Mouse (Mus musculus) embryo, embryonic 11 days (tissue): ENCODE results near the gene Gpr182.

Experiments used
- DNase-seq: peaks from one replicate; pipeline ENCODE4 v3.0.0-alpha.2; 2015

The Gpr182 gene

GRCm38 (mm10) chr10:127738151-127738882, 13.2 kb downstream of the Gpr182 start:
- DNase-seq = peak; percentile 49

GRCm38 (mm10) chr10:127737552-127737951, 14.0 kb downstream of the Gpr182 start:
- no peak for DNase-seq

GRCm38 (mm10) chr10:127736916-127737315, 14.6 kb downstream of the Gpr182 start:
- DNase-seq = no peak

- DNase-seq = no peak
Observed at GRCm38 (mm10) chr10:127736266-127736665, 15.3 kb downstream of the Gpr182 start.

GRCm38 (mm10) chr10:127734434-127734833, 17.1 kb downstream of the Gpr182 start:
- DNase-seq = peak; percentile 45

GRCm38 (mm10) chr10:127731397-127731796, 20.1 kb downstream of the Gpr182 start:
- DNase-seq = no peak

GRCm38 (mm10) chr10:127730933-127731310, 20.6 kb downstream of the Gpr182 start:
- no peak for DNase-seq

- DNase-seq = no peak
Observed at GRCm38 (mm10) chr10:127730285-127730932, 21.1 kb downstream of the Gpr182 start.

- no peak for DNase-seq
Observed at GRCm38 (mm10) chr10:127728437-127728836, 23.1 kb downstream of the Gpr182 start.

DNA sequence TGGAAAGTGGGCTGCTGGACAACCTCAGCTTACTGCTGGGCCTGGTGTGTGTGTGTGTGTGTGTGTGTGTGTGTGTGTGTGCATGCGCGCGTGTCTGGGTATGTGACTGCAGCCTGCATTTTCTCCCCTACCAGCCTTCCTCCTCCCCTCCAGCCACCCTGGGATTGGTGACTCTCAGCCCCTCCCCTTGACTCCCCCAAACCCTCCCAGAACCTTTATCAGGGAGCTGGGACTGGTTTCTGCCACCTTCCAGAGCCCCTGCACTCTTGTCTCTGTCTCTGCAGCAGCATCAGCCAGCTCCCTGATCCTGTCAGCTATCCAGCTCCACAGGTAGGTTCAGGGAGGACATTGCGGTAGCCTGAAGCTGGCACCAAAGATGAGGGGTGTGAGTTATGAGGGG, 26.4 kb downstream of the Gpr182 start:
- no peak for DNase-seq

- no peak for DNase-seq
Observed at GRCm38 (mm10) chr10:127724178-127724577, 27.4 kb downstream of the Gpr182 start, which contains the start of gene Tac2. Gene Tac2, plus strand, starts transcription at chr10:127724478.

DNA sequence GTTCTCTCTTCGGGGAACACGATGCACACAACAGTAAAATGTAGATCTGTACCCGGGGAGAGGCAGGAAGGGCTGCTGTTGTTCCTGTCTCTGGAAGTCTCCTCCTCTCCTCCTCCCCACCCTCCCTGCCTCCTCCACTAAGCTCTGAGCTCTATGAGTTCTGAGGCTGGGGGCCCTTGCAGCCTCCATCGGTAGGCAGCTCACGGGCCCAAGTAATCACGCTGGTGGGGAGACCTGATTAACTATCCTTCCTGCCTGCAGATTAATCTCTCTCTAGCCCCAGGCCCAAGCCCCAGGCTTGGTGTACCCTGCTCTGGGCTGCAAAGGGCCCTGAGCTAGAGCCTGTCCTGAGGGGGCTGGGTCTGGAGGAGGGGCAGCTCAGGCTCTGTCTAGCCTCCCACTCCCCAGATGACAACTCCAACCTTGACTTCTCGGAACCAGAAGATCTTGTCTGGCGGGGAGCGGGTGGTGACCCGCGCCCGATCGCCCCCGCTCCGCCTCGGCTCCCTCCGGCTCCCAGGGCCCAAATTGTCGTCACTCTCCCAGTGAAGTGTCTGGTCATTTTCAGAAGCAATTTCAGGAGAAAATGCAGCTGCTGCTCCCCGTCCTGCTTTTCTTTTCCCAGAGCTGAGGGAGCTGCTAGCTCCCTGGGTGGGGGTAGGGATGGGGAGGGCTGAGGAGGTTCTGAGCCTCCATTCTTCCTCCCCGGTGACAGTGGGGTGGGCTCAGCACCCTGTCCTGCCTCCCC, 29.7 kb downstream of the Gpr182 start:
- no peak for DNase-seq

- DNase-seq = no peak
Observed at GRCm38 (mm10) chr10:127712736-127713135, 38.8 kb downstream of the Gpr182 start.

GRCm38 (mm10) chr10:127710331-127710730, 41.2 kb downstream of the Gpr182 start:
- no peak for DNase-seq

DNA sequence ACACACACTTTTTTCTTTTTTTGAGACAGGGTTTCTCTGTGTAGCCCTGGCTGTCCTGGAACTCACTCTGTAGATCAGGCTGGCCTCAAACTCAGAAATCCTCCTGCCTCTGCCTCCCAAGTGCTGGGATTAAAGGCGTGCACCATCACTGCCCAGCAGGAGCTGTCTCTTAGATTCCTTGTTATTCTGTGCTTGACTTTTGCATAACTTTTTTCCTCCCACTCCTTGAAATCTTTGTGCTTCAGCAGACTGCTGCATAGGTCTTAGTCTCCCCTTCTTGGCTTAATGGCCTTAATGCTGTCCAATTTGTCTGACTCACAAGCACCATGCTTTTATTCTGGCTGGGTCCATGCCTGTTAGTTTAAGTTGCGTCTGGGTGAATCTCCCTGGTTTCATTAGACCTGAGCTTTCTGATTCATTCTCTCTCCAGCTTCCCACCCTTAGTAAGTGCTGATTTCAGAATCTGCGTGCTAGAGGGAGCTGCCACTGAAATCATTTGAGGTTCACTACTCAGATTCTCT, 42.6 kb downstream of the Gpr182 start:
- no peak for DNase-seq

DNA sequence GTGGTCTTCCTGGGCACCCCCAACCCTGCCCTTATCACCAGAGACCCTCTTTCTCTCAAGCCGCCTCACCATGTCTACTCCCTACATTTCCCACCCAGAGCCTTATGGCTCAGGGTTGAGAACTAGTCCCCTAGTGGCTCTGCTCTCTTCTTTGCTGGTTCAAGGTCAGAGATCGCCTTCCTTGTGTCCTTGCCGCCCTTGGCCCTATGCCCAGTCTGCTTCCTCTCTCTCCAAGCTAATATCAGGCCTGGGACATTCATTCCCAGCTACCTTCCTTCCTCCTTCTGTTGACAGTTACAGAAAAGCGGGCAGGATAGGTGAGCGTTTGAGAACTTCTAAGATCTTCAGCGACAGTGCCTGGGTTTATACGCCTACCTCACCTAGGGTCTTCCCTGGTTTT, 43.8 kb downstream of the Gpr182 start:
- no peak for DNase-seq

DNA sequence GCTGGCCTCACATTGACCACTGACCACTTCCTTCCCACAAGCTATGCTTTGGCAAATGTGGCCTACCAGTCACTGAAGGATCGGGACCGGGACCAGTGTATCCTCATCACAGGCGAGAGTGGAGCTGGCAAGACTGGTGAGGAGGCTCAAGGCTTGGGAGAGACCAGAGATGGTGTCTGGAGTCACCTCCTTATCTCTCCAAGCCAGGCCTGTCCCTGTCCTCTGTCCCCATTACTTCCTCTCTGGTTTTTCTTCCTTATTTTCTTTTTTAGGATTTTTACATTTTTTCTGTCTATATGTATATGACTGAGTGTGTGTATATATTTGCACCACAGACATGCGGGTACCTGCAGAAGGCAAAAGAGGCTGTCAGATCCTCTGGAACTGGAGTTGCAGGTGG, 45.7 kb downstream of the Gpr182 start:
- DNase-seq = no peak

DNA sequence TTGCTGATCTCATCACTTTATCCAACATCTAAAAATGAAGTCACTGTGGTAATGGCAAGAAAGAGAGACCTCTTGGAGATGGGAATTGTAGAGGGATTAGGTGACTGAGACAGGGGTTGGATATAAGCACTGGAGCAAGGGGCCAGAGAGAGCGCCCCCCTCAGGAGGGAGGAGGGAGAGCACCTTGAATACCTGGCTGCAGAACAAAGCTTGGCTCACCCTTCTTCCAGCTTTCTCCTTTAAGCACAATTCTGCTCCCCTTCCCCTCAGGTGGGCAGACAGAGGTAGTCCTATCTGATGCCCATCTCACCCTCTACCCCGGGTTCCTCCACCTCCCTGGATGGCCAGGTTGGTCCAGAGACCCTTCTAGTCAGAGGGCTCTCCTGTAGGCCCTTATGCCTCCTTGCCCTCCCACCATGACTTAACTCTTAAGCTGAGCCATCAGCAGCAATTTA, 46.7 kb downstream of the Gpr182 start, which contains the start of gene Myo1a:
Gene Myo1a, plus strand, starts transcription at position 405 of the 455 bp plus-strand sequence.
- DNase-seq = no peak

DNA sequence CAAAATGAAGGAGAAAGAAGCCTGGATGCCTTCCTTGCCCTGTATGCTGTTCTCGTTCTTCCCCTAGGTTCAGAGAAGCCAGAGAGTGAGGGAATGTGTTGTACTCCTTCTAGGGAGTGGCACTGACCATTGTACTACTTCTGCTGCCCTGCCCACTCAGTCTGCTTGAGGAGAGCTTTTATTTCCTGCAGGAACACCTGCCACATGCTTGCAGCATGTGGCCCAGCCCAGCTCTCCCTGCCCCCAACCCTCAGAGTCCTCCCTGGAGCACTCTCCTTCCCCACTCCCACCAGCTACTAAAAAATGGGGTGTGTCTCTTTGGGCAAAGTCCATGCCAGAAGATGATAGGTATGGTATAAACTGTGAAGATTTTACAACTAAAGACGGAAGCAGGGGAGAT, 47.2 kb downstream of the Gpr182 start:
- no peak for DNase-seq

- peak; percentile 55 for DNase-seq
Observed at GRCm38 (mm10) chr10:127703299-127703698, 48.2 kb downstream of the Gpr182 start.

DNA sequence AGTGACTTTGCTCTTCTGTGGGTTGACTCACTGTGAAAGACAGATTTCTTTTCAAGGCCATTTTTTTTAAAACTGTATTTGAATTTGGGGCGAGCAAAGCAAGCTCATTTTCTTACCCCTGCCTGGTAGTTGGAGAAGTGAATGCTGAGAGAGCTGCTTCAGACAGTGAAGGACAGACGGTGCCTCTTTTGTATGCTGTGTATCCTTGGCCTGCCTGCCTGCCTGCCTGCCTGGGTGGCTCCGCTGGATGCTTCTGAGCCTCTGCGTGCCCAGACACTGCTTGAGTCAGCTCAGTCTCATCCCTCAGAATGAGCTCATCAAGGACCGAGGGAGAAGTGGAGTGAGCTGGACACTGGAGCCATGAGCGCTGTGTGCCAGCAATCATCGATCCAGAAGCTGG, 52.6 kb downstream of the Gpr182 start:
- no peak for DNase-seq
